13 mouse cellular contexts compared by ENCODE assay signal in the genomic region with DNA sequence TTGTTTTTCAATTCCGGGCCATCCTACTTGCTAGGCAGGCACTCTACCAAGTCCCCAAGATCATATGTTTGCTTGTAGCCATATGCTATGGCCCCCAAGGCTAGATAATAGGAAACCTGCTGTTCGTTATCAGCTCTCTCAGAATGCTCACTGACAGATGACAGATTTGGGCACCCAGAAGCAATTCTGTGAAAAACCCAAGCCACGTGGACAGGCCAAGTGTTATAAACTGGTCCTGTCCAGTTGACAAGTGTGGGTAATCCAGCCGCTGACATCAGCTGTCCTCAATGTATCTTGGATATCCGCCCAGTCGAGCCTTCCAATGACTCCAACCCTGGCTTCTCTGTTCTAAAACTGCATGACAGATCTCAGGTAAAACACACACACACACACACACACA.
A peak's percentile ranks its signal among the peaks of the same experiment; 100 is the strongest.
DNase-seq lines count a peak whose midpoint lies in the region; ATAC-seq and TF ChIP-seq lines count a peak whose summit lies in the region.
"Had no signal": no experiment of that assay in that cellular context is flagged by ENCODE, and none has a peak within 500 bp of the region (broad histone marks: within the 10 kb centered on the region; RNA-seq: fewer than 3 reads in every experiment).

No protein-coding gene starts in this region.

- H3K4me3 ChIP-seq in cerebellum, adult 2 months (replicated peaks; ENCODE audit: insufficient read depth, low read depth, low read length), result no peak overlapping the region
- H3K4me3 ChIP-seq in heart, embryonic 10.5 days, result no peak overlapping the region
- H3K4me3 ChIP-seq in forebrain, embryonic 14.5 days (ENCODE audit: low read depth, low read length), result no peak overlapping the region
- H3K4me3 ChIP-seq in heart, postnatal 0 days (ENCODE audit: low read depth, low read length), result no peak overlapping the region
- H3K4me3 ChIP-seq in lung, postnatal 0 days (ENCODE audit: low read depth, low read length), result no peak overlapping the region
- H3K4me3 ChIP-seq: limb, embryonic 12.5 days; liver, embryonic 15.5 days had no signal

- H3K27me3 ChIP-seq in cerebellum, adult 2 months (ENCODE audit: control insufficient read depth, insufficient read depth, low read length), result no peaks in the 10 kb centered on the region
- H3K27me3 ChIP-seq in heart, embryonic 10.5 days (ENCODE audit: insufficient read depth, poor library complexity, severe bottlenecking), result no peaks in the 10 kb centered on the region
- H3K27me3 ChIP-seq in forebrain, embryonic 14.5 days (replicated peaks; ENCODE audit: control insufficient read depth, insufficient read depth, low read length), result no peaks in the 10 kb centered on the region
- no peaks in the 10 kb centered on the region for H3K27me3 ChIP-seq in heart, postnatal 0 days (ENCODE audit: control insufficient read depth, insufficient read depth, low read length)
- H3K27me3 ChIP-seq in lung, postnatal 0 days (replicated peaks; ENCODE audit: insufficient read depth, low read length), result no peaks in the 10 kb centered on the region
- H3K27me3 ChIP-seq: limb, embryonic 12.5 days; liver, embryonic 15.5 days; neural tube, embryonic 15.5 days had no signal

- no peak overlapping the region for H3K9ac ChIP-seq in forebrain, embryonic 14.5 days (ENCODE audit: low read length)
- H3K9ac ChIP-seq in heart, postnatal 0 days (replicated peaks; ENCODE audit: low read depth, low read length), result no peak overlapping the region
- H3K9ac ChIP-seq in lung, postnatal 0 days (replicated peaks; ENCODE audit: low read depth), result no peak overlapping the region
- H3K9ac ChIP-seq: liver, embryonic 15.5 days; neural tube, embryonic 15.5 days had no signal

- no peak for TF ChIP-seq EP300 in heart, postnatal 0 days (IDR thresholded peaks at IDR 0.05; ENCODE audit: low read depth)
- no peak for TF ChIP-seq EP300 in lung, postnatal 0 days (IDR thresholded peaks at IDR 0.05)

- WGBS in cerebellum, adult 2 months, result 48% methylated on average over 6 of the region's 6 CpGs
- WGBS in heart, embryonic 10.5 days, result 37% methylated on average over 6 of the region's 6 CpGs
- 50% methylated on average over 6 of the region's 6 CpGs for WGBS in forebrain, embryonic 14.5 days
- WGBS in heart, postnatal 0 days, result 19% methylated on average over 6 of the region's 6 CpGs
- WGBS in lung, postnatal 0 days, result 48% methylated on average over 6 of the region's 6 CpGs

- no peak overlapping the region for H3K27ac ChIP-seq in cerebellum, adult 2 months (ENCODE audit: insufficient read depth, low read length)
- H3K27ac ChIP-seq in heart, embryonic 10.5 days, result no peak overlapping the region
- no peak overlapping the region for H3K27ac ChIP-seq in forebrain, embryonic 14.5 days (ENCODE audit: low read depth, low read length)
- peak overlapping the region; percentile 65 for H3K27ac ChIP-seq in heart, postnatal 0 days (ENCODE audit: low read depth)
- no peak overlapping the region for H3K27ac ChIP-seq in lung, postnatal 0 days (ENCODE audit: low read length)
- H3K27ac ChIP-seq: kidney, postnatal 0 days; liver, embryonic 15.5 days had no signal

- H3K36me3 ChIP-seq in heart, embryonic 10.5 days, result no peaks in the 10 kb centered on the region
- H3K36me3 ChIP-seq in forebrain, embryonic 14.5 days (ENCODE audit: control insufficient read depth, insufficient read depth, low read length), result no peaks in the 10 kb centered on the region
- no peaks in the 10 kb centered on the region for H3K36me3 ChIP-seq in heart, postnatal 0 days (replicated peaks; ENCODE audit: control insufficient read depth, insufficient read depth, low read length)
- no peaks in the 10 kb centered on the region for H3K36me3 ChIP-seq in lung, postnatal 0 days (ENCODE audit: insufficient read depth, low read length)
- H3K36me3 ChIP-seq: limb, embryonic 12.5 days; liver, embryonic 15.5 days; neural tube, embryonic 15.5 days had no signal

- no peak for TF ChIP-seq POLR2A in cerebellum, adult 2 months (IDR thresholded peaks at IDR 0.05; ENCODE audit: borderline replicate concordance, insufficient read depth, low read length)

- peaks cover 11% of the 10 kb centered on the region for H3K4me1 ChIP-seq in cerebellum, adult 2 months (ENCODE audit: control insufficient read depth, insufficient read depth, low read length)
- H3K4me1 ChIP-seq in heart, embryonic 10.5 days, result peaks cover 16% of the 10 kb centered on the region; the same call in 1 of the 2 replicates
- peaks cover 13% of the 10 kb centered on the region; the same call in 1 of the 2 replicates for H3K4me1 ChIP-seq in forebrain, embryonic 14.5 days (ENCODE audit: control insufficient read depth, insufficient read depth, low read length)
- peaks cover 18% of the 10 kb centered on the region for H3K4me1 ChIP-seq in heart, postnatal 0 days (ENCODE audit: control insufficient read depth, insufficient read depth)
- no peaks in the 10 kb centered on the region for H3K4me1 ChIP-seq in lung, postnatal 0 days (ENCODE audit: insufficient read depth, low read depth, low read length)
- H3K4me1 ChIP-seq: liver, embryonic 15.5 days had no signal

- H3K9me3 ChIP-seq in heart, embryonic 10.5 days, result no peaks in the 10 kb centered on the region
- no peaks in the 10 kb centered on the region for H3K9me3 ChIP-seq in forebrain, embryonic 14.5 days (replicated peaks; ENCODE audit: control insufficient read depth, low read length)
- no peaks in the 10 kb centered on the region for H3K9me3 ChIP-seq in heart, postnatal 0 days (replicated peaks; ENCODE audit: control insufficient read depth, low read length)
- no peaks in the 10 kb centered on the region for H3K9me3 ChIP-seq in lung, postnatal 0 days (ENCODE audit: low read length)
- H3K9me3 ChIP-seq: limb, embryonic 12.5 days; liver, embryonic 15.5 days; neural tube, embryonic 15.5 days had no signal

- DNase-seq in cerebellum, postnatal 10 days, result peak; percentile 44 to 57
- DNase-seq in cerebellum, adult 2 months, result no peak
- peak; percentile 18 for DNase-seq in heart, adult 8-10 months (ENCODE audit: low spot score)
- DNase-seq in heart, embryonic 10.5 days (ENCODE audit: low spot score), result no peak
- DNase-seq in forebrain, embryonic 14.5 days (ENCODE audit: low spot score), result peak; percentile 72
- DNase-seq in heart, postnatal 0 days (ENCODE audit: low spot score), result peak; percentile 28
- no peak for DNase-seq in lung, postnatal 0 days (ENCODE audit: low spot score)
- DNase-seq in adrenal gland, adult (ENCODE audit: inconsistent age in 2 of 2, low spot score in 1 of 2), result no peak
- DNase-seq: layer of hippocampus, adult 9-11 months had no signal

- peak; percentile 72 for ATAC-seq in forebrain, embryonic 14.5 days
- ATAC-seq in heart, postnatal 0 days (ENCODE audit: insufficient read depth, low read depth), result peak; percentile 78
- ATAC-seq in lung, postnatal 0 days, result no peak

- H3K4me2 ChIP-seq in forebrain, embryonic 14.5 days (ENCODE audit: low read length), result peak overlapping the region; percentile 1; the same call in 1 of the 2 replicates
- H3K4me2 ChIP-seq in heart, postnatal 0 days (ENCODE audit: low read depth, low read length), result peak overlapping the region; percentile 17; the same call in 1 of the 2 replicates
- no peak overlapping the region for H3K4me2 ChIP-seq in lung, postnatal 0 days (replicated peaks; ENCODE audit: low read depth, low read length)
- H3K4me2 ChIP-seq: liver, embryonic 15.5 days had no signal

- TF ChIP-seq CTCF in cerebellum, adult 2 months (IDR thresholded peaks at IDR 0.05; ENCODE audit: borderline replicate concordance, insufficient read depth, low read depth, low read length), result no peak
- TF ChIP-seq CTCF in heart, postnatal 0 days (IDR thresholded peaks at IDR 0.05; ENCODE audit: low read depth), result no peak
- TF ChIP-seq CTCF in lung, postnatal 0 days (IDR thresholded peaks at IDR 0.05), result no peak

Comparison
In these comparisons a context has a peak if more than half of its experiments do, and no peak if none do; other contexts are left out.
1. DNase-seq: peak in cerebellum, postnatal 10 days (2 of 2), heart, adult 8-10 months (single experiment), forebrain, embryonic 14.5 days (single experiment) and heart, postnatal 0 days (single experiment); none in cerebellum, adult 2 months (0 of 2), heart, embryonic 10.5 days (single experiment), lung, postnatal 0 days (single experiment) and adrenal gland, adult (0 of 2).